Mouse (Mus musculus): ENCODE data around the gene Col4a4.
A peak's percentile ranks its signal among the peaks of the same experiment; 100 is the strongest.

The Col4a4 gene

GRCm38 (mm10) chr1:82474461-82474961 is 112.1 kb downstream of the Col4a4 start:
- no peak for DNase-seq

DNA sequence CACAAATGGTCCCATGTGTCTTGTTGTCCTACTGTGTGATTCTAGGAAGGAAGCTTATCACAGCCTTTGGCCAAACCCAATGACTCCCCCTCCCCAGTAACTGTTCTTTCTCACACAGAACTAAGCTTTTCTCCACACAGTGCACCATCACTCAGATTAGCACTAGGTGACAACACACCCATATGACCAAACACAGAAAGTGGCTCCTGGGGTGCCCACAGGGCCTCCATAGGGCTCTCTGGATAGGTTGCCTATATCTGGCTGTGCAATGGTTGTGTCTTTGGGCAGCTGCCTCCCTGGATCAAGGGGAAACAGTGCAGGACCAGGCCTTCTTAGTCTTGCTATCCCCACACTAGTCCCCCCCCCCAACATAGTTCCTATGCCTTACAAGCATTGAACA is 113.2 kb downstream of the Col4a4 start:
- no peak for DNase-seq

GRCm38 (mm10) chr1:82470516-82471225 is 116.0 kb downstream of the Col4a4 start:
- no peak for DNase-seq

- no peak for DNase-seq
Observed at GRCm38 (mm10) chr1:82468872-82469271, 117.8 kb downstream of the Col4a4 start.

GRCm38 (mm10) chr1:82465321-82465853 is 121.3 kb downstream of the Col4a4 start:
- no peak for DNase-seq

GRCm38 (mm10) chr1:82461041-82461440 is 125.6 kb downstream of the Col4a4 start:
- DNase-seq = no peak

DNA sequence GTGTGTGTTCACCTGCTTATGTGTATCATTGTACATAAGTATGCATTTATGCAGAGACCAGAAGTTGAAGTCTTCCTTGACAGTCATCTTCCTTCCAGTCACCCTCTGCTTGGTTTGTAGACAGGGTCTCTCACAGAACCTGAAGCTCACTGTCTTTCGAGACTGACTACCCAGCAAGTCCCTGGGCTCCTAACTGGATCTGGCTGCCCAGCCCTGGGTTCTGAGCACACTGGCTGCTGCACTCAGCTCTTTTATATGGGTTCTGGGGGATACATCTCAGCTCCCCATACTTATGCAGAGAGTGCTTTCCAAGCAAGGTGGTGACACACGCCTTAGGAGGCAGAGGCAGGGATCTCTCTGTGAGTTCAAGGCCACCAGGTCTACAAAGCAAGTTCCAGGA is 126.7 kb downstream of the Col4a4 start:
- no peak for DNase-seq

GRCm38 (mm10) chr1:82459350-82459749 is 127.3 kb downstream of the Col4a4 start:
- no peak for DNase-seq

DNA sequence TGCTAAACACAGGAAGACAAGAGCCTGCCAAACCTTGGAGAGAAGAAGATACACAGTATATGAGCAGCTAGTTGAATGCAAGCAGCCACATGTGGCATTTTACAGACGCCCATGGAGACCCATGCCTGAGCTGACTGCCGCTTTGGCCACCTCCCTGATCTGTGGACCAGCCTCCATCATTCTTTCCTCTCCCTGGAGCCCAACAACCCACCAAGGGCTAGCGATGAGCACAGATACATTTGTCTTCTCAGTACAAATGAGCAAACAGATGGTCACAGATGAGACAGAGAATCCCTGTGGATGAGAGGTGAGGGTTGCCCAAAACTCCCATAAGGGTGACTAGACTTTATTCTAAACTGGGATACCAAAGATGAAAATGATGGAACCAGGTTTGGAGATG is 132.6 kb downstream of the Col4a4 start:
- DNase-seq = peak; percentile 74

GRCm38 (mm10) chr1:82451927-82452651 is 134.6 kb downstream of the Col4a4 start:
- no peak for DNase-seq

DNA sequence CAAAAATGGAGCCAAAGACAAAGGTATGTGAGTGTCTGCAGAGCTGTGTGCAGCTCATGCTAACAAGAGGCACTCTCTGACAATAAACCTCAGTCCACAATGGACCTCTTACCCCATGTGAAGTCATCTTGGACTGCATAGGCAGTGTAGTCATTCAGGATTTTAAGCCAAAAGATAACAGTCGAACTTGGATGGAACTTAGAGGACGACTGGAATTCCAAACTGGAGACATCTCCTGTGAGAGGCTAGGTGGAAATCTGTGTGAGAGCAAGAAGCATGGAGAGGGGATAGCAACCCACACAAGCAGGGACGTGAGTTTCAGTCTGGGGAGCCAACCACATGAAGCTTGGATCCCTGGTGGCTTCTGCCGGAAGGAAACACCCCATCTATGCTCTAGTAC is 136.8 kb downstream of the Col4a4 start:
- no peak for DNase-seq

- DNase-seq = no peak
Observed at GRCm38 (mm10) chr1:82446049-82446448, 140.6 kb downstream of the Col4a4 start.

GRCm38 (mm10) chr1:82443517-82443916 is 143.1 kb downstream of the Col4a4 start:
- DNase-seq = no peak

- no peak for DNase-seq
Observed at GRCm38 (mm10) chr1:82440123-82440522, 146.5 kb downstream of the Col4a4 start.

DNA sequence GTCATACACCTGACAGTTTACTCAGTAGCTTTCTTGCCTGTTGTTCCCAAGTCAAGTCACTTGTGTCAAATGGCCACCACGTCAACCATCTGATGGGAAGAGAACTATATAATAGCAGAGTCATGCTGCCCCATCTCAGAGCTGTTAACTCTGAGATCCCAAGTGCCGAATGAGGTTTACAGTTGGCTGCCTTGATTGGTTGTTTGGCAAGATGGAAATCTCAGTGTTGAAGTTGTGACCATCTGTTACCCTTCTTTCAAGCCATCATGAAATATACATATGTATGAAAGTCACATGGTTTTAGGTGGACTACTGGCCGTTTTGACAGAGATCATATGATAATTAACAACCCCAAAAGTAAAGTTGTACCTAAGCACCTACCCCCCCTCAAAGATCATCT is 149.4 kb downstream of the Col4a4 start:
- DNase-seq = no peak

DNA sequence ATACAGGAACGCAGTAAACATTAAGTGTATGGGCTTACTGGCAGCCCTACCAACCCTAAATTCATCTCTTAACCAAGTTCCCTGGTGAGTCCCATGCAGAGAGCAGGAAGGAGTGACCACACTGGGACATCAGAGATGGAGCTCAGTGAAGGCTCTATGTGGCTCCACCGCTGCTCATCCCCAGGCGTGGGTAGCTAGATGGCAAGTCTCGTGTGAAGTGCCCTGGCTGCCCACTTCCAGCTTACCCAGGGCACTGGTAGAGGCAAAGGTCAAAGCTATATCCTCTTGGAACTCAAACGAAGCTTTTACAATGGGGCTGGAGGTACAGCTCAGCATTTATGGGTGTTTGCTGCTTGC is 153.0 kb downstream of the Col4a4 start:
- DNase-seq = no peak

- DNase-seq = peak; percentile 71
Observed at GRCm38 (mm10) chr1:82432919-82433648, 153.6 kb downstream of the Col4a4 start.

DNA sequence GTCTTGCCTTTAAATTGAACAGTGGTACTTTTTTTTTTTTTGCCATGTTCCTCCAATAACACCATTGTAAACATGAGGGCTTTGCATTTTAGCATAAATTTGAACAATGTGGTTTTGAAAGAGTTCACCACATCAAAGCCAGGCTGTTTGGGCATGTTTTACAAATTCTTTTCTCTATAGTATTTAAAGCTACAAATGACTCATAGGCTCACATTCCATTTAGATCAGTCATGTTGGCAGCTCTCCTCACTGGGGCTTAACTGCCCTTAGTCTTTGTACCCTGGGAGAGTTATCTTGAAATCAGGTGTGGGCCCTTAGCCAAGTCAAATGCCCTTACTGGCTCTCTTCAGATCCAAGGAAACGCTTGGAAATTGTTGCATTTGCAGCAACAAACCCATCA is 157.6 kb downstream of the Col4a4 start:
- no peak for DNase-seq

GRCm38 (mm10) chr1:82427729-82428128 is 158.9 kb downstream of the Col4a4 start:
- no peak for DNase-seq

- no peak for DNase-seq
Observed at GRCm38 (mm10) chr1:82415641-82416040, 171.0 kb downstream of the Col4a4 start.

DNA sequence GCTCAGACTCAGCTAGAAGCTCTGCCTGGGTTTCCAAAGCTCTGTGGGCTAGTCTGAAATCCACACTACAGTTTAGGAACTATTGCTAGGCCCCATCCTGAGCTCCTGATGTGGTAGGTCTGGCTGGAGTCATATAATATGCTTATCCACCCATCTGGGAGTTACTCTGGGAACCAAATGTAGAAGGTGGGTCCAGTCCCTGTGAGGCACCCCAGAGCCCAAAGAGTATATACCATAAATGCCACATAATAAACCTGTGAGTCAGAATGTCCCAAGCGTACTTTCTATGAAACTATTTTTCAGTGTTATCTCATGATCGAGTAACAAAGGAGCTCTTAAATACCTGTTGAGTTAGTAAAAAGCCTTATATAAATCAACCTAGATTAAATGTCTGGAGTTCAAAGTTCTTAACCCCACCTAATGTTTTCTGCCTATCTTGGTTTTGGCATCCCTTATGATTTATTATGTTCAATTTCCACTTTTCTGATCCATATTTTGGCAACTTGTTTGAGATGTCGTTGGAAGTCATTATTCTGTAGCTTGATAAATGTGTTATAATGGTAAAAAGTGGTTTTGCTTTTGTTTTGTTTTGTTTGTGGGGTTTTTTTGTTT is 172.1 kb downstream of the Col4a4 start:
- no peak for DNase-seq

- DNase-seq = no peak
Observed at GRCm38 (mm10) chr1:82412085-82412484, 174.6 kb downstream of the Col4a4 start.

DNA sequence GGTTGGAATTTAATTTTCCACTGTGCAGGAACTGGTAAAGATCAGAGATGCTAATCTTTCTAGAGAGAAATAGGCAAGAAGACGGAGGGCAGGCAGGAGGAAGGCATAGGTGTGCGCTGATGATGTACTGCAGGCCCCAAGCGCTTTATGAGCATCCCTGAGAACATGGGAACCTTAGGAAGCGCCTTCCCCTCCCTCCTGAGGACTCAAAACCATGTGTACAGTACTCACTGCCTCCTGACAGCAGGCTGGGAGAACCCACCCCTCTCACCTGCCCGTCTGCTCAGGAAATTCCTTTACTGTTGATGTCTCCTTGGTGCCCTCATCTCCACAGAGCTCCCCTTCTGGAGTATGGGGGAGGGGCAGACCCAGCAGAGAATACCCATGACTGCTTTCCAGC is 175.1 kb downstream of the Col4a4 start:
- no peak for DNase-seq
